Mouse (Mus musculus): Measurements from ENCODE around the gene Poc1b. TPM values are rescaled to one million over a fixed set of nuclear protein-coding genes. Genes with fewer than 3 reads are reported as not detected.

The Poc1b gene
- polyA plus RNA-seq, 1 experiment = 9.9 TPM

GRCm38 (mm10) chr10:99165751-99166282 lies 59.0 kb downstream of the Poc1b start:
- H3K4me1 ChIP-seq = peaks cover 45% of the 10 kb centered on the region
- H3K27me3 ChIP-seq (replicated peaks) = no peaks in the 10 kb centered on the region
- no peak overlapping the region for H3K4me3 ChIP-seq (replicated peaks)
- TF ChIP-seq GATA1 (IDR thresholded peaks at IDR 0.05; ENCODE audit: borderline replicate concordance, low read length) (no peak), FLI1 (IDR thresholded peaks at IDR 0.05; ENCODE audit: low read length) (no peak)
- peaks cover 8% of the 10 kb centered on the region for H3K36me3 ChIP-seq (replicated peaks; ENCODE audit: low read length)
- no peaks in the 10 kb centered on the region; the same call in 1 of the 2 replicates for H3K9me3 ChIP-seq

GRCm38 (mm10) chr10:99166392-99166791 lies 59.6 kb downstream of the Poc1b start:
- TF ChIP-seq FLI1 (IDR thresholded peaks at IDR 0.05; ENCODE audit: low read length) = no peak
- no peak for TF ChIP-seq GATA1 (IDR thresholded peaks at IDR 0.05; ENCODE audit: borderline replicate concordance, low read length)
- Histone ChIP-seq H3K9me3 (no peaks in the 10 kb centered on the region), H3K4me1 (peaks cover 45% of the 10 kb centered on the region), H3K27me3 (replicated peaks) (no peaks in the 10 kb centered on the region), H3K4me3 (replicated peaks) (no peak overlapping the region), H3K36me3 (replicated peaks; ENCODE audit: low read length) (peaks cover 6% of the 10 kb centered on the region)

DNA sequence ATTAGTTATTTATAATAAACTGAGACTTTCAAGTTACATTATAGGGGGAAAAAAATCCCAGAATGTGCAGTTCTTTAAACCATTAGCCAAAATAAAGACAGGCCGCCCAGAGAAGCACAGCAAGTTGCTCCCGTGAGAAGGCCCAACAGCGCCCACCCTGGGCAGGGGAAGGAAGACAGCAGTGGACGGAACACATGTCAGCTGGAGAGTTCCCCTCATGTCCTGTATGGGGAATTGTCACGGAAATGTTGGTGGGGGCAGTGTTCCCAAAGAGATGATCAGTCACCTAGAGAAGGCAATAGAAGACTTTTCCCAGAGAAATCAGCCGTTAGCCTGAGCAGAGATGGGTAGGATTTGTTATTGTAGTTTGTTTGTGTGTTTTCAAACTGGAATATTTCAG lies 61.6 kb downstream of the Poc1b start:
- TF ChIP-seq GATA1 (IDR thresholded peaks at IDR 0.05; ENCODE audit: borderline replicate concordance, low read length) = no peak
- TF ChIP-seq FLI1 (IDR thresholded peaks at IDR 0.05; ENCODE audit: low read length) = no peak
- H3K9me3 ChIP-seq = no peaks in the 10 kb centered on the region

GRCm38 (mm10) chr10:99168840-99169764 lies 62.3 kb downstream of the Poc1b start:
- H3K4me3 ChIP-seq (replicated peaks) = peak overlapping the region; percentile 17
- H3K4me1 ChIP-seq = peaks cover 42% of the 10 kb centered on the region
- no peaks in the 10 kb centered on the region for H3K36me3 ChIP-seq (replicated peaks; ENCODE audit: low read length)
- H3K9me3 ChIP-seq = no peaks in the 10 kb centered on the region
- TF ChIP-seq FLI1 (IDR thresholded peaks at IDR 0.05; ENCODE audit: low read length) = no peak
- no peak for TF ChIP-seq GATA1 (IDR thresholded peaks at IDR 0.05; ENCODE audit: borderline replicate concordance, low read length)
- H3K27me3 ChIP-seq (replicated peaks) = no peaks in the 10 kb centered on the region

More for the DNA sequence above, 61.6 kb downstream of the Poc1b start:
- Histone ChIP-seq H3K4me3 (replicated peaks) (no peak overlapping the region), H3K4me1 (peaks cover 42% of the 10 kb centered on the region), H3K36me3 (replicated peaks; ENCODE audit: low read length) (no peaks in the 10 kb centered on the region), H3K27me3 (replicated peaks) (no peaks in the 10 kb centered on the region)

DNA sequence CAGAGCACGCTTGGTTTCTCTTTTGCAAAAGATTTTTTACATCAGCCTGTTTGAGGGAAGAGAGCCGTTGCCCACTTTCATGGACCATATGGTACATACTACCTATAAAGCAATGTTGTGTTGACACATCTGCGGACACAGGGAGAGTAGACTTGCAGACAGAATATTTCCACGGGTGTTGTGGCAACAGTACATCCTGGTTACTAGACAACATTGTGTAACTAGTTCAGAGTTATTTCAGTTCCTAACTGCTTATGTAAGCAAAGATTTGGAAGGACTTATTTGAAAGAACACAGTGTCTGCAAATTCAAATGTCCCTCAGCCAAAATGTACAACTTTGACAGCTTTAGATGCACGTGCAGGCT lies 62.9 kb downstream of the Poc1b start:
- Histone ChIP-seq H3K4me3 (replicated peaks) (no peak overlapping the region), H3K27me3 (replicated peaks) (no peaks in the 10 kb centered on the region), H3K4me1 (peaks cover 44% of the 10 kb centered on the region), H3K9me3 (no peaks in the 10 kb centered on the region), H3K36me3 (replicated peaks; ENCODE audit: low read length) (no peaks in the 10 kb centered on the region)
- TF ChIP-seq FLI1 (IDR thresholded peaks at IDR 0.05; ENCODE audit: low read length) = no peak

DNA sequence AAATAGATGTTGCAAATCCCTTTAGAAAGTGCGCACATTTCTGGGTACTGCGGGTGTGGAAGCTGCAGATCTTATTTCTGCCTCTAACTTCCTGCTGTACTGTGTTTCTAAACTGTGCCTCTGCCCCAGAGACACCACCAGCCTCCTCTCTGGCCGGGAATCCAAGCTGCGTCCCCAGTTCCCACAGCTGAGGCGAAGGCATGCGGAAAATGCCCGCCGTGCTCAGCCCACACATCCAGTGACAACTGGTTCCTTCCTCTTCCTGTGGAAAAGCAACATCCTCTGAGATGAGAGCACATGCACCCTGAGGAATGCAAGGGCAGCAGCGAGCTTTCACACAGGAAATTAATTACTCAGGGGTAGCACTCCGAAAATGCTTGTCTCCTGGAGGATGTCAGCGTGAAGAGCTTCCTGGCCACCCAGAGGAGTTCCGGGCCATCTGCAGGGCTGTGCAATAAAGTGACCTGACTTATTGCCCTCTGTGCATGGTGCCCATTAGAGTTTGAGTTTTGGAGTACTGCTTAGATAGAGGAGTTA lies 65.2 kb downstream of the Poc1b start:
- Histone ChIP-seq H3K9me3 (no peaks in the 10 kb centered on the region), H3K4me1 (peaks cover 41% of the 10 kb centered on the region), H3K36me3 (replicated peaks; ENCODE audit: low read length) (peaks cover 3% of the 10 kb centered on the region), H3K4me3 (replicated peaks) (peak overlapping the region; percentile 29), H3K27me3 (replicated peaks) (no peaks in the 10 kb centered on the region)
- no peak for TF ChIP-seq FLI1 (IDR thresholded peaks at IDR 0.05; ENCODE audit: low read length)
- no peak for TF ChIP-seq GATA1 (IDR thresholded peaks at IDR 0.05; ENCODE audit: borderline replicate concordance, low read length)

DNA sequence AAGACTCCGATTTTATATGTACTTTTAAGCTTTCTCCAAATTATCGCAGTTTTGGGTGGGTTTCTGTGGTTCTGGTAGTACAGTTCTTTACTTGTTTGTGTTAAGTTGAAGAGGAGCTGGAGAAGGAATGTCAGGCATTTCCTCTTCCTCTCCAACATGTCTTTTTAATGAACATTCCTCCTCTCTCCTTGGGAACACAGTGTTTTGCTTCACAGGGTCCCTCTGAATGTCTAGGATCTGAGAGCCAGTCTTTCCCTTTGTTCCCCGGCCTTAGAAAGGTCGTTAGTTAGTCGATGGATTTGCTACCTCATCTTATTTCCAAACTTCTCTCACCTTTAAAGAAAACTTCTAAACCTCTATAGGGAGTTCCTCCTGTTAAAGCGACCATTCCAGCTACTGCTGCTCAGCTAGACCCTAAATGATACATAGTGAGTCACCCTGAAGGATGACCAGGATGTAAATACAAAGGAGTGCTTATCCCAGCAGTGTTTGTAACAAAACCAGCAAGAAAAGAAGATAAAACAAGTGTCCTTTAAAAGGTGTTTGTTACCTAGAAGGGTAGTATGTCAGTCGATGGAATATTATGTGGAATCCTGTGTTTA lies 66.2 kb downstream of the Poc1b start:
- H3K4me1 ChIP-seq = peaks cover 40% of the 10 kb centered on the region
- no peak overlapping the region for H3K4me3 ChIP-seq (replicated peaks)
- H3K27me3 ChIP-seq (replicated peaks) = no peaks in the 10 kb centered on the region
- H3K36me3 ChIP-seq (replicated peaks; ENCODE audit: low read length) = peaks cover 7% of the 10 kb centered on the region
- no peaks in the 10 kb centered on the region for H3K9me3 ChIP-seq
- TF ChIP-seq GATA1 (IDR thresholded peaks at IDR 0.05; ENCODE audit: borderline replicate concordance, low read length) = no peak
- no peak for TF ChIP-seq FLI1 (IDR thresholded peaks at IDR 0.05; ENCODE audit: low read length)

DNA sequence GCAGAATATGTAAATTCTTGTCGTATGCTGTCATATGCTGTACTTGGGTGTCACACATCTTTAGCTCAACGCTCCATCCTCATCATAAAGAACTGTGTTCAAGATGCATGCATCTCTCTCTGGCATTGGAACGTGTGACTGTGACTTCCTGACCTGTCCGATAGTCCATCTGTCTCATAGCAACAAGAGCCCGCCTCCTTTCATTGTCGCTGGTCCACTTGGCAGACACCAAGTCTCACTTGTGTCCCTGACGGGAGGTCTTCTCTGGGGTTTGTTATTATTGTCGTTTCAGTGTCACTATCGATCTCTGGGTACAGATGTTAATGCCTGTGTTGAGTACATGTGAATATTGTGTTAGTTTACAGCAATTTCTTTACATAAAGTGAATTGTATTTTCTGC lies 70.1 kb downstream of the Poc1b start:
- Histone ChIP-seq H3K36me3 (replicated peaks; ENCODE audit: low read length) (peaks cover 15% of the 10 kb centered on the region), H3K27me3 (replicated peaks) (no peaks in the 10 kb centered on the region), H3K4me1 (peaks cover 26% of the 10 kb centered on the region), H3K9me3 (no peaks in the 10 kb centered on the region), H3K4me3 (replicated peaks) (no peak overlapping the region)
- TF ChIP-seq FLI1 (IDR thresholded peaks at IDR 0.05; ENCODE audit: low read length) (no peak), GATA1 (IDR thresholded peaks at IDR 0.05; ENCODE audit: borderline replicate concordance, low read length) (no peak)

GRCm38 (mm10) chr10:99178118-99178517 lies 71.3 kb downstream of the Poc1b start:
- TF ChIP-seq FLI1 (IDR thresholded peaks at IDR 0.05; ENCODE audit: low read length) = no peak
- no peak for TF ChIP-seq GATA1 (IDR thresholded peaks at IDR 0.05; ENCODE audit: borderline replicate concordance, low read length)
- Histone ChIP-seq H3K27me3 (replicated peaks) (no peaks in the 10 kb centered on the region), H3K36me3 (replicated peaks; ENCODE audit: low read length) (peaks cover 15% of the 10 kb centered on the region), H3K4me1 (peaks cover 29% of the 10 kb centered on the region), H3K9me3 (no peaks in the 10 kb centered on the region), H3K4me3 (replicated peaks) (no peak overlapping the region)

DNA sequence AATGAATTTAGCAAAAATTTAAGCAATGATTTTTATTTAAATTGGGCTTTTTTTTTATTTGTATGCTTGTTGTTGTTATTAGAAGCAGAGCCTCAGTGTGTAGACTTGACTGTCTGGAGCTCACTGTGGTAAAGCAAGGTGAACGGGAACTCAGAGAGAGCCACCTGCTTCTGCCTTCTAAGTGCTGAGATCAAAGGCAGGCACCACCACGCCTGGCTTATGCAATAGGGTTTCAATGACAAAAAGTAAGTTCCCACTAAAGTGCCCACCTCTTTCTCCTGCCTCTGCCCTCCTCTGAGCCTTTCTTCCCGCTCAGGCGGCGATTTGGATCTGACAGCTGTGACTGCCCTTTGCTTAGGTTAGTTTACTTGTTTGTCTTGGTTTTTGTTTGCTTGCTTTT lies 72.3 kb downstream of the Poc1b start:
- Histone ChIP-seq H3K9me3 (no peaks in the 10 kb centered on the region), H3K4me1 (peaks cover 32% of the 10 kb centered on the region), H3K36me3 (replicated peaks; ENCODE audit: low read length) (peaks cover 15% of the 10 kb centered on the region), H3K4me3 (replicated peaks) (no peak overlapping the region), H3K27me3 (replicated peaks) (no peaks in the 10 kb centered on the region)
- TF ChIP-seq FLI1 (IDR thresholded peaks at IDR 0.05; ENCODE audit: low read length) (no peak), GATA1 (IDR thresholded peaks at IDR 0.05; ENCODE audit: borderline replicate concordance, low read length) (no peak)
